Mouse (Mus musculus) liver, embryonic 11.5 days (tissue): ENCODE data around the gene AU022252. TPM values are rescaled to one million over a fixed set of nuclear protein-coding genes. Genes with fewer than 3 reads are reported as not detected.

Experiments used
- ATAC-seq: fragments of 200-750 bp; cut with Nextera tagmentation; replicated peaks from 2 replicates; pipeline ENCODE4 v1.8.0; 2017; ENCODE audit warnings: moderate number of reproducible peaks, mild to moderate bottlenecking, moderate TSS enrichment, moderate library complexity; ENCODE audit not compliant: low FRiP score
- DNase-seq: peaks from one replicate; pipeline ENCODE4 v3.0.0-alpha.2; 2017; ENCODE audit warnings: low spot score
- H3K27ac ChIP-seq: fragments of 300-500 bp; sonication (generic); 2 replicates; pipeline ENCODE4 v1.5.1; 2014; ENCODE audit warnings: mild to moderate bottlenecking, low read depth, low read length, control low read depth
- H3K27me3 ChIP-seq: fragments of 300-500 bp; sonication (generic); replicated peaks from 2 replicates; pipeline ENCODE4 v1.6.1; 2014; ENCODE audit warnings: low read length, mixed read lengths; ENCODE audit not compliant: control insufficient read depth, insufficient read depth
- H3K36me3 ChIP-seq: fragments of 300-500 bp; sonication (generic); 2 replicates; pipeline ENCODE4 v1.6.1; 2014; ENCODE audit warnings: mild to moderate bottlenecking, low read length, moderate library complexity, mixed read lengths; ENCODE audit not compliant: control insufficient read depth, insufficient read depth
- H3K4me1 ChIP-seq: fragments of 300-500 bp; sonication (generic); replicated peaks from 2 replicates; pipeline ENCODE4 v1.6.1; 2014; ENCODE audit warnings: low read length, mixed read lengths; ENCODE audit not compliant: control insufficient read depth, insufficient read depth
- H3K4me2 ChIP-seq: fragments of 300-500 bp; sonication (generic); 2 replicates; pipeline ENCODE4 v1.6.1; 2014; ENCODE audit warnings: mild to moderate bottlenecking, control low read depth, moderate library complexity
- H3K4me3 ChIP-seq: fragments of 300-500 bp; sonication (generic); 2 replicates; pipeline ENCODE4 v1.5.1; 2014; ENCODE audit warnings: low read depth, low read length, control low read depth
- H3K9ac ChIP-seq: fragments of 300-500 bp; sonication (generic); 2 replicates; pipeline ENCODE4 v1.6.1; 2014; ENCODE audit warnings: low read depth, low read length, control low read depth
- H3K9me3 ChIP-seq: fragments of 300-500 bp; sonication (generic); 2 replicates; pipeline ENCODE4 v1.6.1; 2016; ENCODE audit warnings: low read length, inconsistent platforms, mixed read lengths; ENCODE audit not compliant: control insufficient read depth
- WGBS: fragments of 180-500 bp; shearing (Covaris S2); extraction: QIAGEN DNeasy Blood & Tissue Kit; methylation state at CpG from one replicate; pipeline ENCODE4 v1.1.7; 2014; 5-methylcytosine and 5-hydroxymethylcytosine counted together
- polyA plus RNA-seq: library from polyadenylated mRNA; unstranded; fragments of >200 nt; fragmentation: Nextera tagmentation; extraction: Ambion mirVana; gene quantifications from 2 replicates; pipeline ENCODE4 v1.2.1, GENCODE M21; 2014

AU022252 gene
- polyA plus RNA-seq, 1 experiment from 2014 or later: 33.3 TPM

DNA sequence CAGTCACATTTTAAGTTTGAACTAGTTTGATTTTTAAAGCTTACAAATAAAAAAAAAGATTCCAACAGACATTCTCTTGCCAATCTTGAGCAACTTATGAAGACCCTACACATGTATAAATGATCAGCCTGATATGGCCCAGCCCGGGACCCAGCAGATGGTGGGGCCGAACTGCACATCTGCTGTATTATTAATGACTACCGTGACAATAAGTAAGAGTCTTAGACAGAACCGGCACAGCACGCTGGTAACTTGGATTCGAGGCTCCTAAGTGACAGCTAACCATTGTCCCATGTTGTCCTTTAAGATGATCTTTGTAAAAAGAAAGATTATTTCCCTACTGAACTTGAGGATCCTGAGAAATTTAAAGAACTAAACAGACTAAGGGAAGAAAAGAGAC lies 43.1 kb downstream of the AU022252 start:
- 55% methylated on average over 6 of the region's 6 CpGs for WGBS

DNA sequence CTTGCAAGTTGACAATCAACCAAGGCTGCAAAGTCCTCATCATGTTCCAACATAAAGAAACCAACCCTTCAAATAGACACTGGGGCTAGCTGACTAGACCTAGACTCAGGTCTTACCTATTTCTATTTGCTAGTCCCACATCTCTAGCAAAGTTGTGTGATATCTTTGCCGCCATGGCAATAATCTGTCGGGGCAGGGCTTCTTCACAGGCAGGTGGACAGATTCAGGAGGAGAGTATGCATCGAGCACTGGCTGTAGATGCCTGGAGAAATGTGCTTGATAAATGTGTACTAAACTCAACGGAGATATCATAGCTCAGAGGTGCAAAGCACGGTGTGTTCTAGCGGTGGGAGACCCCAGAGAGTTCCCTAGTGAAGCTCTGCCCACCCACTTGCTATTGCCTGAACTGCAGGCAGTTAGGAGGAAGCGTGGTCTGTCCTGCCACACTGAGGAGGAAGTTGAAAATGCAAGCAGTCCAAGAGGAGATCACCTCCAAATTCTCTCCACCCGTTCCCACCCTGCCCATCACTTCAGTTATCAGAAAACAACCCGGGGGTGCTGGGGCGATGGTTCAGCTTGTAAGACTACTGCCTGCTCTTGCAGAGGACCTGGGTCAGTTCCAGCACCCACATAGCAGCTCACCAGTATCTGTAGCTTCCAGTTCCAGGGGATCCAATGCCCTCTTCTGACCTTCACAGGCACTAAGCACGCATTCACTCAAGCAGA lies 44.3 kb downstream of the AU022252 start:
- Histone ChIP-seq H3K9me3 (no peaks in the 10 kb centered on the region), H3K27ac (peak overlapping the region; percentile 80), H3K4me3 (peak overlapping the region; percentile 56), H3K9ac (peak overlapping the region; percentile 89), H3K36me3 (peaks cover 22% of the 10 kb centered on the region), H3K4me2 (peak overlapping the region; percentile 72), H3K4me1 (peaks cover 18% of the 10 kb centered on the region), H3K27me3 (no peaks in the 10 kb centered on the region)
- ATAC-seq: peak; percentile 52
- WGBS: 28% methylated on average over 11 of the region's 11 CpGs
- no peak for DNase-seq

More for the DNA sequence above, 43.1 kb downstream of the AU022252 start:
- Histone ChIP-seq H3K36me3 (peaks cover 15% of the 10 kb centered on the region), H3K9ac (peak overlapping the region; percentile 81), H3K4me3 (peak overlapping the region; percentile 56), H3K27ac (peak overlapping the region; percentile 96), H3K27me3 (no peaks in the 10 kb centered on the region), H3K4me2 (no peak overlapping the region; the same call in 1 of the 2 replicates), H3K9me3 (no peaks in the 10 kb centered on the region), H3K4me1 (peaks cover 18% of the 10 kb centered on the region)
- DNase-seq (no peak), ATAC-seq (no peak)

DNA sequence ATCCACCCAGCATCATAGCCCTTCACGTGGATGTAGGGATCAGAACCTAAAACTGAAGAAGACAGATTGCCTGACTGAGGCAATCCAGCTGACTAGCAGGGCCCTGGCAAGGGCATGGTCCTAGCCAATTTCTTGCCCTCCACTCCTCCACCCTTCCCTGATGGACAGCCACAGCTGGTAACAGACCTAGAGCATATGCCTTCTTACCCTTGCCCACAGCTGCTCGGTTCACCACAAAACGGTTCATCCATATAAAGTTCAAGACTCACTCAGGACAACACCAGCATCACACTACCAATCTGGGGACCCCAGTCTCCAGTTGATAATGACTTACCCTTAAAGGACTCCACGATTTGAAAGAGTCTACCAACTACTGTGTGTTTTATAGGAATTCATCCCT lies 46.7 kb downstream of the AU022252 start:
- ATAC-seq (no peak), DNase-seq (no peak)
- Histone ChIP-seq H3K9me3 (no peaks in the 10 kb centered on the region), H3K4me1 (peaks cover 15% of the 10 kb centered on the region), H3K4me2 (peak overlapping the region; percentile 72), H3K27ac (no peak overlapping the region), H3K9ac (peak overlapping the region; percentile 41; the same call in 1 of the 2 replicates), H3K36me3 (peaks cover 40% of the 10 kb centered on the region), H3K27me3 (no peaks in the 10 kb centered on the region), H3K4me3 (peak overlapping the region; percentile 18)
- 76% methylated on average over 4 of the region's 4 CpGs for WGBS

DNA sequence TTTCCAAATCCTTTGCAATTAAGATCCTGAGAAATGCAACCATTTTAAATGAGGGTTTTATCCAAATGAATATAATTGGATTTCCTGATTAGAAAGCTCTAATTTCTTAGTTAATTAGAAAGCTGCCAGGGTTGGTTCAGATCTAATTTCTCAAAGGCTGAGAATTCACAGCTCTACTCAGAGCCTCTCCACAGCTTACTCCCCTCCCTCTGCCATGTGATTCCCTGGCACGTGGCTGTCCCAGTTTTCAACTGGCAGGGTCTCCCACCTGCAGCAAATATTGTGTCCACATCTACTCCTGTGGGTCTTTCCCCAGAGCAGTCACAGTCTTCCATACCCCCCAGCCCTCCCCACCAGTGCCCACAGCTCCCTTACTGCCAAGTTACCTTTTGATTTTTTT lies 49.0 kb downstream of the AU022252 start:
- Histone ChIP-seq H3K4me2 (no peak overlapping the region), H3K27me3 (no peaks in the 10 kb centered on the region), H3K4me1 (peaks cover 13% of the 10 kb centered on the region), H3K27ac (no peak overlapping the region), H3K9ac (no peak overlapping the region), H3K36me3 (peaks cover 43% of the 10 kb centered on the region), H3K9me3 (no peaks in the 10 kb centered on the region), H3K4me3 (no peak overlapping the region)
- 45% methylated on average over 1 of the region's 1 CpGs for WGBS
- no peak for DNase-seq
- no peak for ATAC-seq

DNA sequence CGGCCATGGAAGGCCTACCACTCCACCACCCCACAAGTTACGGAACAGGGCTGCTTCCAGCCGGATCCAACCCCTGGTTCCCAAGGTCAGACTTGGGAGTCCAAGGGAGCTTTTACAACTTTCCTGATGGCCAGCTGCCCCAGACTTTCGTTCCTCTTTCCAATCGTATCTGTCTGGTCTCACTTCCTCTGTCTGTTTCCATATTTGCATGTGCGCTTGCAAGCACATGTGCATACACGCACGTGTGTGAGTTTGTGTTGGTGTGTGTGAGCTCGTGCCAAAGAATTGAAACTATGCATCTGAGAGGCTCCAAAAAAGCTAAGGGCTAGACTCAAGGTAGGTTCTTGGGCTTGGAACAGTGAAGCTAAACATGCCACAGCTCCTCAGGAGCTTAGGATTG lies 51.1 kb downstream of the AU022252 start:
- H3K4me3 ChIP-seq: no peak overlapping the region
- H3K4me2 ChIP-seq: no peak overlapping the region
- no peak for ATAC-seq
- H3K9ac ChIP-seq: no peak overlapping the region
- H3K27ac ChIP-seq: peak overlapping the region; percentile 13; the same call in 1 of the 2 replicates
- DNase-seq: no peak
- H3K4me1 ChIP-seq: peaks cover 13% of the 10 kb centered on the region
- 70% methylated on average over 9 of the region's 9 CpGs for WGBS
- H3K9me3 ChIP-seq: no peaks in the 10 kb centered on the region
- H3K27me3 ChIP-seq: no peaks in the 10 kb centered on the region
- peaks cover 36% of the 10 kb centered on the region for H3K36me3 ChIP-seq

DNA sequence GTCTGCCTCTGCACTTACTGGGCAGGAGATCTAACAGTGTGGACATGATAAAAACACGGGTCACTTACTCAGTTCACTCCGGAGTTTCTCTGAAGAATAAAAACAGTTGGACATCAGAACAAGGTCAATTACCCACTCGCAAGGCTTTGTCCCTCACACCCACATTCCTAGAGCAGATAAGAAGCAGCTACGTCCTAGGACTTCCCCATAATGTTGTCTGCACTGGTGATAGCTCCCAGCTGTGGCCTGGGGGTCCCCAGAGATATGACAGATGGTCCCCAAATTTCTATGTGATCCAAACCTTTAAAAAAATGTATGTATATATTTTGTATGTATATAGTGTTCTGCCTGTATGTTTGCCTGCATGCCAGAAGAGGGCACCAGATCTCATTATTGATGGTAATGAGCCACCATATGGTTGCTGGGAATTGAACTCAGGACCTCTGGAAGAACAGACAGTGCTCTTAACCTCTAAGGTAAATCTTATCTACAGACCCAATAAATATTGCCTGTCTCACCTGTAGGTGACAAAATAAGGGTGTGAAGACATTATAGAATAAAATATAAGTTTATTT lies 52.3 kb downstream of the AU022252 start:
- Histone ChIP-seq H3K4me3 (no peak overlapping the region), H3K36me3 (peaks cover 32% of the 10 kb centered on the region), H3K9me3 (no peaks in the 10 kb centered on the region), H3K4me2 (no peak overlapping the region), H3K9ac (no peak overlapping the region), H3K27me3 (no peaks in the 10 kb centered on the region), H3K27ac (no peak overlapping the region), H3K4me1 (peaks cover 3% of the 10 kb centered on the region; the same call in 1 of the 2 replicates)
- 38% methylated on average over 4 of the region's 4 CpGs for WGBS
- no peak for DNase-seq
- ATAC-seq: no peak

DNA sequence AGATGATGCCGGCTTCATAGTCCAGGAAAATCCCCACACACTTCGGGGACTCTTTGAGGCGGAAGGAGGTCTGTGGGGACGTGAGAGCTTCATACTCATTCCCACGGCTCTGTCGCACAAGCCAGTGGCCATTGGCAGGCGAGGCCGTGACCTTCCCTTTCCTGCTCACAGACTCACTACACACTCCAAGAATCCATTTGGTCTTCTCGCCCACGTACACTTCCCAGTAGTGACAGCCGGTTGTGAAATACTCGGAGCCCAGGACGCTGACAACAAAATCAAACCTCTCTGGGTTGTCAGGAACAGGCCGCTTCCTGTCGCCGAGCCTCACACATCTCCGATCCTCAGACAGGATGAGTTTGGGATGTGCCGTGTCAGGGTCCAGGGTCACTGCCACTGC lies 54.2 kb downstream of the AU022252 start:
- H3K9me3 ChIP-seq: no peaks in the 10 kb centered on the region
- H3K27me3 ChIP-seq: no peaks in the 10 kb centered on the region
- H3K27ac ChIP-seq: no peak overlapping the region
- H3K4me1 ChIP-seq: peaks cover 3% of the 10 kb centered on the region; the same call in 1 of the 2 replicates
- peaks cover 25% of the 10 kb centered on the region for H3K36me3 ChIP-seq
- H3K4me3 ChIP-seq: no peak overlapping the region
- DNase-seq (no peak), ATAC-seq (no peak)
- no peak overlapping the region for H3K9ac ChIP-seq
- 70% methylated on average over 18 of the region's 18 CpGs for WGBS
- H3K4me2 ChIP-seq: no peak overlapping the region

DNA sequence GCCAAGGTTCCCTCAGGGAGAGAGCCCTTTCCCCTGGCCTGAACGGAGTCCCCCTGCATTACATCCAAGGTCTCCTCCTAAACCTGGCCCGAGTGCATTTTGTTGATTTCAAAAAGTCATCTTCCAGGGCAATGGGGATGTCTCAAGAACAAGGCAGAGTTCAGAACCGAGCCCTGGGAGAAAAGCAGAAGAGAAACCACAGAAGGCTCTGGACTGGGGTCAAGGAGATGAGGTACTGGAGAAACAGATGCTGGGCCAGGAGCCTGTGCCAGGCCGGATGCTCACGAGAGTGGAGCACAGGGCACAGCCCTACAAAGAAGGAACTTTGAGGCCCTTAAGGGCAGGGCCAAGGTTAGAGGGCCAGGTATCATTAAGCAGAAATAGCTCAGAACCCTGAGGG lies 54.8 kb downstream of the AU022252 start:
- Histone ChIP-seq H3K9me3 (no peaks in the 10 kb centered on the region), H3K27ac (no peak overlapping the region; the same call in 1 of the 2 replicates), H3K27me3 (no peaks in the 10 kb centered on the region), H3K4me3 (no peak overlapping the region), H3K4me2 (no peak overlapping the region), H3K4me1 (peaks cover 9% of the 10 kb centered on the region), H3K9ac (no peak overlapping the region), H3K36me3 (peaks cover 23% of the 10 kb centered on the region)
- ATAC-seq (no peak), DNase-seq (no peak)
- 75% methylated on average over 5 of the region's 5 CpGs for WGBS
